Mouse (Mus musculus) spleen, postnatal 10 days (tissue): ENCODE results near the gene Txnip.
A peak's percentile ranks its signal among the peaks of the same experiment; 100 is the strongest.
"Not testable (repeated sequence)": the region's sequence is repeated elsewhere in the genome, so short reads cannot be mapped to it uniquely, and the experiment has no call there.

Experiments
- DNase-seq, 2 experiments: peaks; one replicate each; pipeline ENCODE4 v3.0.0; 2021 to 2022; ENCODE audit warnings: low spot score in 2 of 2

Gene Txnip

DNA sequence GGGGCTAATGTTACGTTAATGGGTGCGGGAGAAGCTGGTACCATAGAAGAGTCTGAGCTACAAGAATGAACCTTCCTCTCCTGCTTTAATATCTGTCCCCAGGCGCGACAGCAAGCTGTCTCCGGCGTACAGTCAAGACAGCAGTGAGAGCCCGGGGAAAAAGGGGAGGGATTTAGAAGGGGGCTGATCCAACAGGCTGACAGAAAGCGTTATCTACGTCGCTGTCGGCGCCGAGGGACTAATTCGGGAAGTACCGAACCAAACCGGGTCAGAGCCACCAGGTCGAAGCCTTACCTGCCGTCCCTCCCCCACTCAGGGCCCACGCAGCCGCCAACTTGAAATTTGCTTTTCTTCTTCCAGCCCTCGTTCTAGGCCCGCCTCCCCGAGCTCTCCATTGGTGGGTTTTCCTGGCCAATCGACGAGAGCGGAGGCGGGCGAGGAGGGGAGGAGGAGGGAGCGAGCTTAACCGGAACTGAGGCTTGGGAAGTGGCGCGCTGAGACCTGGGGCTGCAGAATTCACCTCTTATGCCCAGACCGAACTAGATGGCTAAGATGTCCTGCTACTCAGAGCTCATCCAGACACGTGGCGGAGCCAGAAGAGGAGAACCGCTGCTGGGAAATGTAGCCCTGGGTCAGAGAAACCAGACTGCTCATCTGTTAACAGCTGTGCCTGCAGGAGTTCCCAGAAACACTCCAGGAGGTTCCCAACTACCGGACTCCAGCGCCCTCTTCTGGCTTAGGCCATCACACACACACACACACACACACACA is 36.2 kb downstream of the Txnip start, which contains the start of gene Polr3gl:
TSS of gene Polr3gl (minus strand) at position 392 of the 771 bp plus-strand sequence.
- peak; percentile 94 to 96 for DNase-seq

DNA sequence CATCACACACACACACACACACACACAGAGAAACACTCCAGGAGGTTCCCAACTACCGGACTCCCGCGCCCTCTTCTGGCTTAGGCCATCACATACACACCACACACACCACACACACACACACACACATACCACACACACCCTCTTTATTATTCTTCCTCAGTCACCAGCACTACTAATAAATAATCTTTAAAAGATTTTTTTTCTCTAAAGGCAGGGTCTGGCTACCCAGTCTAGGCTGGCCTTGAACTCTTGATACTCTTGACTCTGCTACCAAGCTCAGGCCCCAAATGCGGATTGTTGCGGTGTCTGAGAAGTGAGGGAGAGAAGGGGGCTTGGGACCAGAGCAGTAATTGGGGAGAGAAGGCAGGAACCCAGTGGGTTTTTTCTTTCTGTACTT is 37.1 kb downstream of the Txnip start:
- DNase-seq, result no peak

DNA sequence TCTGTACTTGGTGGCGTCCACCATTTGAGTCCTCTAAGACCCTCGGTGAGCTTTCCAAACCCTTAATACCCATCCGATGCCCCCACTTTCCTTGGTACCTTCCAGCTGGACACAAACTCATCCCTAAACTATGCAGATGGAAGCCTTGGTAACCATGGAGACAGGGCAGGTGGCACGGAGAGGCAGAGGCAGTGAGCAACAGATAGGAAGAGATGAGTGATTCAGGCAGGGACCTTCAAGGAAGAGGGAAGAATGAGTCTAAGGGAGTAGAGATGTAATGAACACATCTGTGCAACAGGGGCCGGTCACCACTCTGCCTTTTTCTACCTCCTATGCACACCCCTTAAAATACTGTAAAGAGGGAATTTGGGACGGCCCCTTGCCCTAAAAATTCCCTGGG is 37.9 kb downstream of the Txnip start:
- no peak for DNase-seq

DNA sequence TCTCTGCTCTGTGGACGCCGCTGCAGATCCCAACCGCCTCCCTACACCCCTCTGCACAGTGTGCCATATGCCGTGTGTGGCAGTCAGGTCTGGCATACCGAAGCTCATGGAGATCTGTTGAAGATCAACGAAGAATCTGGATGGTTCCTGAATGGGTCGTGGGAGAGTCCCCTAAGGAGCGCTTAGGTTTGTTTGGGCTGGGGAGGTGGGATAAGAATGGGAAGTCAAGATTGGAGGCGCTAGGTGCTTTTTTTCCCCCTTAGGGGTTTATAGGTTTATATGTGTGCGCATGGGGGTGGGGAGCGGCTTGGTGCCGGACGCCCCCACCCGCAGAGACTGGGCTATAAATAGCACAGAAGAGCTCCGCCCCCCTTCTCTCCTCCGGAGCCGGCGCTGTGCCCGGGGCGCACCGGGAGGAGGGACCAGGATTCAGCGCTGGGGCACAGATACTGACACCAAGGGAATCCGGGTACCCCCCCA is 38.5 kb downstream of the Txnip start, which contains the start of gene Ankrd34a:
TSS of gene Ankrd34a (plus strand) at position 409 of the 480 bp plus-strand sequence.
- DNase-seq, result peak in 1 of 2 experiments; percentile 22

DNA sequence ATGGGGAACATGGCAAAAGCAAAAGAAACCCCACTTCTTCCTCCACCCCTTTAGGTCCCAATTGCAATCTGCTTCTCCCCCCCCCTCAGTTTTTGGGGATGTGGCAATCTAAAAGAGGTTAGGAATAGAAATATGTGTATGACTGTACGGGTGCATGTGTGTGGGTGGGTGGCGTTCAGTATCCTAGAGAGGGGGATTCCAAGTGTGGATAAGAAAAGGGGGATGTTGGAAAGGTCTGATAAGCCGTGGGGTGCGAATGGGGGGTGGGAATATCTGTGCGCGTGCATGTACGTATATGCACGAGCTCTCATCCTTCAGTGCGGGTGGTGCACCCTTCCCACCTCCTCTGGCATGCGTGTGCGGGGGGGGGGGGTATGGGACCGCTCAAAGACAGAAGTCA is 39.1 kb downstream of the Txnip start:
- DNase-seq, result no peak

DNA sequence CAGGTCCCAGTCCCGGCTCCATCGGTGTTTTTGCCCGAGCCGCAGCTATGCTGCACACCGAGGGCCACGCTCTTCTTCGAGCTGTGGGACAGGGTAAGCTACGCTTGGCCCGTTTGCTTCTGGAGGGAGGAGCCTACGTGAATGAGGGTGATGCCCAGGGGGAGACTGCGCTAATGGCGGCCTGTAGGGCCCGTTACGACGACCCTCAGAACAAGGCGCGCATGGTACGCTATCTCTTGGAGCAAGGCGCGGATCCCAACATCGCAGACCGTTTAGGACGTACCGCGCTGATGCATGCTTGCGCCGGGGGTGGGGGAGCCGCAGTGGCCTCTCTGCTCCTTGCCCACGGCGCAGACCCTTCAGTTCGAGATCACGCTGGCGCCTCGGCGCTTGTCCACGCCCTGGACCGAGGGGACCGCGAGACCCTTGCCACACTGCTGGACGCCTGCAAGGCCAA is 39.7 kb downstream of the Txnip start:
- DNase-seq, result peak; percentile 9 to 19

DNA sequence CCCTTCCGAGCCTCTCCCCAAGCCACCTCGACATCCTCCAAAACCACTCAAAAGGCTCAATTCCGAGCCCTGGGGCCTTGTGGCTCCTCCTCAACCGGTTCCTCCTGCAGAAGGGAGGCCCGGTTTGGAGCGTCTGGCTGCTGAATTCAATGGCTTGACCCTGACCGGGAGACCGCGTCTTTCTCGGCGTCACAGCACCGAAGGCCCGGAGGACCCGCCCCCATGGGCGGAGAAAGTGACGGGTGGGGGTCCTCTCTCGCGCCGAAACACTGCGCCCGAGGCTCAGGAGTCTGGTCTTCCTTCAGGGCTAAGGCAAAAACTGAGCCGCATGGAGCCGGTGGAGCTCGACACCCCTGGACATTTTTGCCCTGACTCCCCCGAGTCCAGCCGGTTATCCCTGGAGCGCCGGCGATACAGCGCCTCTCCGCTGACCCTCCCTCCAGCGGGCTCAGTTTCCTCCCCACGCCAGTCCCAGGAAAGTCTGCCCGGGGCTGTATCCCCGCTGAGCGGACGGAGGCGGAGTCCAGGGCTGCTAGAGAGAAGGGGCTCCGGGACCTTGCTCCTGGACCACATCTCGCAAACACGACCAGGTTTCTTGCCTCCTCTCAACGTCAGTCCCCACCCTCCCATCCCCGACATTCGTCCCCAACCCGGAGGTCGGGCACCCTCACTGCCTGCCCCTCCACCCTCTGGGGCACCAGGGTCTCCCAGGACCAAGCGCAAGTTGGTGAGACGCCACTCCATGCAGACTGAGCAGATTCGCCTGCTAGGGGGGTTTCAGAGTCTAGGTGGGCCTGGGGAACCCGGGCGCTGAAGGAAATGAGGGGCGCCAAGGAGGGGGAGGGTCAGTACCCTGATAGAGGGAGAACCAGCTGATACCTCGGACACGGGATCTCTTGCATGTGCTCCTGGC is 40.7 kb downstream of the Txnip start:
- peak; percentile 11 to 29 for DNase-seq

DNA sequence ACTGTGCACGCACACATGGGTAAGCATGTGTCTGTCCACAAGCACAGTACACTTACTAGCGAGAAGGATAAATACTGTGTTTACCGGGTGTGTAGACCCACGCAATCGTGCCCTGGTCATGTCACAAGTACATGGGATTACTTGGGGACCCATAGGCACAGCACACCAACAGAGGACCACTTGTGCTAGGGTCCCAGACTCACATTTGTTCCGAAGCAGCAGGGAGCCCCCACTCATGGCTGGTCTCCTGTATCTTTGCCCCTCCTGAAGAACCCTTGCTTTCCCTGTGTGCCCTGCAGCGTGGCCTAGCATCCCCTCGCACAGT is 41.3 kb downstream of the Txnip start:
- no peak for DNase-seq

DNA sequence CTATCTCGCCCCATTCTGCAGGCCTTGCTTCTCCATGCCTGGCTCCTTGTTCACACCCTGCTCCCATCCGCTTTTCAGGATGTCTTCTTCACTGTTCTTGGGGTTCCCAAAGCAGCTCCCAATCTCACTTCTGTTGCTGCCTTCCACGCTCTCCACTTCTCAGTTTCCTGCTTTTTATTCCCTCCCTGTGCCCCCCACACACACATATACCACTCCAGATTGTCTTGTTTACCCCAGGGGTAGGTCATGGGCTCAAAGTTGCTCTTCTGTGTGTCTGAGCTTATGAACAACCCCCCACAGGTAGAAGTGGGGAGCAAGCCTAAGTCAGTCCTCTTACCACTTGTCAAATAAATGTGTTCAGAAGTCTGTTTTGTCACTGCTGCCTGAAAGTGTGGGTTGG is 41.7 kb downstream of the Txnip start:
- no peak for DNase-seq

DNA sequence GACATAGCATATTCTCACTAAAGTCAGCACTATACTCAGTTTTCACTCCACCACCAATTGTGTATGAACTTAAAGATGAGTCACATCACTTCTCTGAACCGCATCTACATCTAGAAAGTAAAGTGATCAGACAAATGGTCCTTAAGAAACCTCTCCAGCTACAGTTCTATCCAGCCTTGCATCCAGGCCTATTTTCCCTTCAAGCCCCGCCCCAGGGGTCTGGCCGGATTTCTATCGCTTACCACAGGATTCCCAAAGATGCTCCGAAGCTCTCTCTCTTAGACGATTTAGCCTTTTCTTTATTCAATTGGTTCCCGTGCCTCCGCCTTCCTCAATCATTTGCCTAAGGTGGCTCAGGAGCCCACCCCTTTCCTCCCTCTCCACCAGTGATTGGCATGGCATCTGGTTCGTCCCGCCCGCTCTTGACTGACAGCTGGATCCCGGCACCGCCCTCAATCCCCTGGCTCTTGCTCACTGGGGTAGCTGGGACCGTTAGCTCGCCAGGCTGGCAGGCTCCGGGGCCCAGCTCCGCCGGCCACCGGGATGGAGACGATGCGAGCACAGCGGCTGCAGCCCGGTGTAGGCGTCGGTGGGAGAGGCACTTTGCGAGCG is 43.0 kb downstream of the Txnip start, which contains the start of gene Lix1l:
TSS of gene Lix1l (plus strand) at position 511 of the 612 bp plus-strand sequence.
- peak; percentile 51 to 84 for DNase-seq

DNA sequence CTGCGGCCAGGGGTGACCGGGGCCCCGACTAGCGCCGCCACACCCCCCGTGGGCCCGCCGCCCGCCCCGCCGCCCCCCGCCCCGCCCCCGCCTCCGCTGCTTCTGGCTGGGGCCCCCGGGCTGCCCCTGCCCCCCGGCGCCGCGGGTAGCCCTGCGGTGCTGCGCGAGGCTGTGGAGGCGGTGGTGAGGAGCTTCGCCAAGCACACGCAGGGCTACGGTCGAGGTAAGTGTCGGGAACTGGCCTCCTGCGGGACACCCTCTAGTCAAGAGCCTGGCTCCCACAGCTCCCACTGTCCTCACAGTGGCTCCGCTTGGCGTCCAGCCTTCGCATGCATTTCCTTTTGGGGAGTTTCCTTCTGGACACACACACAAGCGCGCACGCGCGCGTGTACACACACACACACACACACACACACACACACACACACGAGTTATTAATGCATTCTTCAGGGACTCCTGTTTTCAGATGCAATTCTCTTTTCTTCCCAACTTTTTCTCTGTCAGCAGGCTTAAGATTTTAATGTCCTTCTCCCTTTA is 43.6 kb downstream of the Txnip start:
- peak; percentile 11 to 37 for DNase-seq

DNA sequence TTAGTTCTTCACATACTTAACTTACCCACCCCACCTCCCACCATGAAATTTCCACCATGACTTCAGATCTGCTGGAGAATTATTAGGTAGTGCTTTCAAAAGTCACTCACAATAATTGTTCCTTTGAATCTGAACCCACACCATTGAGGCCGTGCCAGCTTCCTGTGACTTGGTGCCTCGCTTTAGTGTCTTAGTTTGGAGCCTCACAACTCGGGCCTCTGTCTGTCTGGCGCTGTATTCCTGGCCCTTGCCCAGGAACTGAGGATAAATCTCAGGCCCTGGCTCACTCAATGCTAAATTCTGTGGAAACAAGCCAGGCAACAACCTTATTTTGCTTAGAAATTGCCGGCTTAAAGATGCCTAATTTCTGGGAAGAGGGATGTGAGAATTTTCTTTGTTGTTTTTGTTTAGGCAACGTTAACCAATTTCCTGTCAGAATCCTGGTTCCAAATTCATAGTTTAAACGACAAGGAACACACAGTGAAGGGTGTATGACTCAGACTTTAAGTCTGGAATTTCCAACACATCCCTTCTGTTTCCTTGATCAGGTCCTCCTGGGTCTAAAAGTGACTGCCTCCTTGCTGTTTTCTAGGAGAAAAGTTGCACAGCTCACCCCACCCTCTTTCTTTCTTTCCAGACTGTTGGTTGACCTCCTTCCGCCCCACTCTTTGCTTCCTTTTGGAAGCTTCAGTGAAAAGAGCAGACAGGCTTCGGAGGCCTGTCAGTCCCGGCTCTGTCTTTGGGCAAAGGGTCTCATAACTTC is 44.4 kb downstream of the Txnip start:
- DNase-seq, result no peak

DNA sequence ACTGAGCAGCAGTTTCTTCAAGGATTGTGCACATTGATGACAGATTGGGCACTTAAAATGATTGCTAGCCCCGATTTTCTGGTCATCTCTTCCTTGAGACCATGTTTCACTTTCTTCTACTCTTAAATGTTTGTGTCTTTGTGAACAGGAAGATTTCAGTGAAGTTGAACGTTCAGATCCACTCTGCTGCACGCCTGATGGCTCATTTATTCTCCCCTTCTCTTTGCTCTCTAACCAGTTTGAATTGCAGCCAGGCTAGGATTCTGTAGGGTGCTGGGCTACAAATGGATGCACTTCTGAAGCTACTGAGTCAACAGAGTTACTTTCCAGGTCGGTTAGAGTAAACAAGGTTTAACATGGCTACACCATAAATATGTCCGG is 44.9 kb downstream of the Txnip start:
- no peak for DNase-seq

DNA sequence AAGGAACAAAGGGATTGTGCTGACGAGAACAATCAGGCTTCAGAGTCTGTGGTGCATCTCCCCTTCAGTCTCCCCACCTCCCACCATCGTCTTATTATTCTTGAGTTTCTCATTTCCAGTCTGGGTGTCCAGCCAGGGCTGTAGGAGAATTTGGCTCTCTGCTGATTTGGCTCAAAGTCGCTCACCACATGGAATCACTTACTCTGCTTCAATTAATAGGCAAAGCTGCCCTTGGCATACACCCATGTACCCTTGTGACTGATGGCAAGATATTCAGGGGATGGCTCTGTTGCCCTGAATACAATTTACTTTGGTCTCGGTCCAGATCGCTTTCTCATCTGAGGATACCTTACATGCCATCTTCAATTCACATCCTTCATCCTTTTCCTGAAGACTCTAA is 45.6 kb downstream of the Txnip start:
- DNase-seq, result no peak

DNA sequence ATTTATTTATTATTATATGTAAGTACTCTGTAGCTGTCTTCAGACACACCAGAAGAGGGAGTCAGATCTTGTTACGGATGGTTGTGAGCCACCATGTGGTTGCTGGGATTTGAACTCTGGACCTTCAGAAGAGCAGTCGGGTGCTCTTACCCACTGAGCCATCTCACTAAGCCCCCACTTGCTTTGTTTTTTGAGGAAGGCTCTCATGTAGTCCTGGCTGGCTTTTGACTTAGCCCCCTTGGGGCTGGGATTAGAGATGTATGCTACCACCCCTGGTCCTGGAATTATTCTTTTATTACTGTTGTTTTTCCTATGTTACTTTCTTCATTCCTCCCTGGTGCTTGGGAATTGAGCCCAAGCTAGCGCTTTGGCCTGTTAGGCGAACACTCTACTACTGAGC is 48.2 kb downstream of the Txnip start:
- DNase-seq, result not testable (repeated sequence)

DNA sequence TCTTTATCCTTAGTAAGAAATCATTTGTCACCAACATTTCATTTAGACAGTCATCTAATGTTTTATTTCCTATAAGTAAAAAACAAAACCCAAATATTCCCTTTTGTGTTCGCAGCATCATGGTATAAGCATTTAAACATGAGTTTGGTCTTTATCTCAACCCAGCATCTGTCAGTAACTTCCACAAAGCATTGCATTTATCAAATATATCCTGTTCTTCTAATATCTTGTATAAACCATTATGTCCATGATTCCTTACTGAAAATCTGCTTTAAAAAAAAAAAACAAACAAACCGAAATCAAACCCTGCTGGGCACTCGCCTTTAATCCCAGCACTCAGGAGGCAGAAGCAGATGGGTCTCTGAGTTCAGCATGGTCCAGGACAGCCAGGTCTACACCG is 48.9 kb downstream of the Txnip start:
- no peak for DNase-seq
